Mouse (Mus musculus) cortical plate, adult 2 months (tissue): Measurements from ENCODE around the gene Gm5105.

Experiments
- CTCF ChIP-seq: fragments of 200-500 bp; IDR thresholded peaks from 2 replicates; pipeline ENCODE4 v1.5.1; 2011; ENCODE audit warnings: mild to moderate bottlenecking, control low read depth, low read length; ENCODE audit not compliant: insufficient read depth; ENCODE audit errors: extremely low read depth
- POLR2A ChIP-seq: fragments of 200-500 bp; IDR thresholded peaks from 2 replicates; pipeline ENCODE4 v1.6.1; 2011; ENCODE audit warnings: mild to moderate bottlenecking, low read length, control low read depth; ENCODE audit not compliant: insufficient read depth; ENCODE audit errors: extremely low read depth

DNA sequence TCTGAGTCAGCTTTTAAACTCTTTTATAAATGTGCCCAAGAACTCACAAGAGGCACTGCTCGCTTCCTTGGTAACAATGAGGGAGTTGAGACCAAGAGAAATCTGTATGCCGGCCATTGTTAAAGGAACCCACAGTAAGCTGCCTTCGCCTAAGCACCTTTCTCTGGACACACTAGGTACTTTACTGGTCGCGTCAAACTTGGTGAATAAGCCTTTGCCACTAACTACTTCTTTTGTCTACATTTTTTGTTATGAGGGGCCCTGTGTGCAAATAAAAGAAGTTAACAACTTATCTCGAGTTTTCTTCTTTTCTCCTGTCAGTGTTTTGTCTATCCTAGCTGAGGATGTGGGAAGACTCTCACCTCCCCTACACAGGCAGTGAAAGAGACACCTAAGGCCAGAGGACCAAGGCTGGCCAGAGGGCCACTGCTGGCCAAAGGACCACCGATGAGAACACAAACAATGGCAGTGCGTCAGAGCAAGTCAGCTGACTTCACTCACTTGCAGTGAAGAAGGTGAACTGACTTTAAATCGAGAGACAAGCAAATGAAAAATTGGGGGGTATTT is 67.9 kb downstream of the Gm5105 start:
- TF ChIP-seq CTCF = no peak
- TF ChIP-seq POLR2A = no peak
